Mouse (Mus musculus) limb, embryonic 11.5 days (tissue): Measurements from ENCODE around the gene Gpat2. TPM values are rescaled to one million over a fixed set of nuclear protein-coding genes. Genes with fewer than 3 reads are reported as not detected.
A peak's percentile ranks its signal among the peaks of the same experiment; 100 is the strongest.

Experiments used
- ATAC-seq: fragments of 200-750 bp; cut with Nextera tagmentation; 2 replicates; pipeline ENCODE4 v1.8.0; 2017; ENCODE audit warnings: low read depth; ENCODE audit not compliant: insufficient number of reproducible peaks, low FRiP score, low TSS enrichment
- DNase-seq: peaks from one replicate; pipeline ENCODE4 v3.0.0-alpha.2; 2015; ENCODE audit warnings: low spot score
- H3K27ac ChIP-seq: fragments of 300-500 bp; sonication (generic); replicated peaks from 2 replicates; pipeline ENCODE4 v1.5.1; 2014; ENCODE audit warnings: low read depth, mild to moderate bottlenecking, low read length
- H3K27me3 ChIP-seq: fragments of 300-500 bp; sonication (generic); 2 replicates; pipeline ENCODE4 v1.6.1; 2014; ENCODE audit warnings: mild to moderate bottlenecking, low read length, mixed read lengths; ENCODE audit not compliant: control insufficient read depth, insufficient read depth
- H3K36me3 ChIP-seq: fragments of 300-500 bp; sonication (generic); 2 replicates; pipeline ENCODE4 v1.6.1; 2014; ENCODE audit warnings: mild to moderate bottlenecking, low read length, moderate library complexity, mixed read lengths; ENCODE audit not compliant: control insufficient read depth, insufficient read depth
- H3K4me1 ChIP-seq: fragments of 300-500 bp; sonication (generic); 2 replicates; pipeline ENCODE4 v1.6.1; 2014; ENCODE audit warnings: low read length, mixed read lengths; ENCODE audit not compliant: control insufficient read depth, insufficient read depth
- H3K4me2 ChIP-seq: fragments of 300-500 bp; sonication (generic); 2 replicates; pipeline ENCODE4 v1.6.1; 2014; ENCODE audit warnings: low read depth, mild to moderate bottlenecking, moderate library complexity; ENCODE audit not compliant: severe bottlenecking
- H3K4me3 ChIP-seq: fragments of 300-500 bp; sonication (generic); 2 replicates; pipeline ENCODE4 v1.5.1; 2014; ENCODE audit warnings: low read depth, low read length
- H3K9ac ChIP-seq: fragments of 300-500 bp; sonication (generic); 2 replicates; pipeline ENCODE4 v1.6.1; 2014; ENCODE audit warnings: mild to moderate bottlenecking, low read length
- H3K9me3 ChIP-seq: fragments of 300-500 bp; sonication (generic); 2 replicates; pipeline ENCODE4 v1.6.1; 2016; ENCODE audit warnings: low read length; ENCODE audit not compliant: control insufficient read depth
- WGBS: fragments of 180-500 bp; shearing (Covaris S2); extraction: QIAGEN DNeasy Blood & Tissue Kit; methylation state at CpG from one replicate; pipeline ENCODE4 v1.1.7; 2014; 5-methylcytosine and 5-hydroxymethylcytosine counted together
- polyA plus RNA-seq: library from polyadenylated mRNA; unstranded; fragments of >200 nt; fragmentation: Nextera tagmentation; extraction: Ambion mirVana; gene quantifications from 2 replicates; pipeline ENCODE4 v1.2.1, GENCODE M21; 2014

Gpat2 gene
- polyA plus RNA-seq, 1 experiment from 2014 or later = not detected

- no peak overlapping the region for H3K9ac ChIP-seq
- 42% methylated on average over 7 of the region's 7 CpGs for WGBS
- H3K4me1 ChIP-seq = no peaks in the 10 kb centered on the region
- no peaks in the 10 kb centered on the region for H3K36me3 ChIP-seq
- H3K27me3 ChIP-seq = no peaks in the 10 kb centered on the region
- H3K9me3 ChIP-seq = no peaks in the 10 kb centered on the region
- ATAC-seq = no peak
- H3K4me2 ChIP-seq = no peak overlapping the region
- H3K27ac ChIP-seq = no peak overlapping the region
- no peak for DNase-seq
- H3K4me3 ChIP-seq = no peak overlapping the region
These were observed 24.7 kb downstream of the Gpat2 start for GRCm38 (mm10) chr2:127449691-127450090.

GRCm38 (mm10) chr2:127451748-127452147 is 26.7 kb downstream of the Gpat2 start:
- H3K9me3 ChIP-seq = no peaks in the 10 kb centered on the region
- H3K27ac ChIP-seq = no peak overlapping the region
- no peaks in the 10 kb centered on the region for H3K4me1 ChIP-seq
- H3K9ac ChIP-seq = no peak overlapping the region
- no peaks in the 10 kb centered on the region for H3K27me3 ChIP-seq
- H3K4me2 ChIP-seq = no peak overlapping the region
- WGBS = 31% methylated on average over 6 of the region's 6 CpGs
- no peaks in the 10 kb centered on the region for H3K36me3 ChIP-seq
- no peak for ATAC-seq
- no peak overlapping the region for H3K4me3 ChIP-seq
- DNase-seq = no peak

GRCm38 (mm10) chr2:127453141-127453540 is 28.1 kb downstream of the Gpat2 start:
- WGBS = 82% methylated on average over 9 of the region's 9 CpGs
- ATAC-seq = no peak
- no peak overlapping the region for H3K4me2 ChIP-seq
- no peaks in the 10 kb centered on the region for H3K4me1 ChIP-seq
- H3K27ac ChIP-seq = no peak overlapping the region
- DNase-seq = no peak
- no peaks in the 10 kb centered on the region for H3K27me3 ChIP-seq
- no peak overlapping the region for H3K4me3 ChIP-seq
- H3K36me3 ChIP-seq = no peaks in the 10 kb centered on the region
- H3K9ac ChIP-seq = no peak overlapping the region
- H3K9me3 ChIP-seq = no peaks in the 10 kb centered on the region

GRCm38 (mm10) chr2:127453764-127454163 is 28.8 kb downstream of the Gpat2 start:
- Histone ChIP-seq H3K27ac (no peak overlapping the region), H3K4me1 (no peaks in the 10 kb centered on the region), H3K27me3 (no peaks in the 10 kb centered on the region), H3K9me3 (no peaks in the 10 kb centered on the region), H3K4me2 (no peak overlapping the region), H3K9ac (no peak overlapping the region), H3K36me3 (no peaks in the 10 kb centered on the region), H3K4me3 (no peak overlapping the region)
- DNase-seq (peak; percentile 82), ATAC-seq (no peak)
- WGBS = 7% methylated on average over 5 of the region's 5 CpGs

GRCm38 (mm10) chr2:127459341-127459740 is 34.3 kb downstream of the Gpat2 start:
- ATAC-seq (no peak), DNase-seq (no peak)
- Histone ChIP-seq H3K4me2 (no peak overlapping the region), H3K9ac (no peak overlapping the region), H3K27me3 (no peaks in the 10 kb centered on the region), H3K9me3 (no peaks in the 10 kb centered on the region), H3K4me1 (no peaks in the 10 kb centered on the region), H3K27ac (no peak overlapping the region), H3K36me3 (no peaks in the 10 kb centered on the region), H3K4me3 (no peak overlapping the region)
- 84% methylated on average over 2 of the region's 2 CpGs for WGBS

- H3K4me2 ChIP-seq = no peak overlapping the region
- H3K4me1 ChIP-seq = no peaks in the 10 kb centered on the region
- H3K27ac ChIP-seq = no peak overlapping the region
- DNase-seq (no peak), ATAC-seq (no peak)
- H3K27me3 ChIP-seq = no peaks in the 10 kb centered on the region
- 45% methylated on average over 9 of the region's 9 CpGs for WGBS
- H3K9me3 ChIP-seq = no peaks in the 10 kb centered on the region
- H3K9ac ChIP-seq = no peak overlapping the region
- H3K36me3 ChIP-seq = no peaks in the 10 kb centered on the region
- H3K4me3 ChIP-seq = no peak overlapping the region
These were observed 36.4 kb downstream of the Gpat2 start for GRCm38 (mm10) chr2:127461351-127461750.

- 10% methylated on average over 8 of the region's 8 CpGs for WGBS
- H3K9me3 ChIP-seq = no peaks in the 10 kb centered on the region
- no peaks in the 10 kb centered on the region for H3K4me1 ChIP-seq
- no peaks in the 10 kb centered on the region for H3K27me3 ChIP-seq
- H3K4me2 ChIP-seq = no peak overlapping the region
- no peak for ATAC-seq
- H3K36me3 ChIP-seq = no peaks in the 10 kb centered on the region
- no peak overlapping the region for H3K9ac ChIP-seq
- H3K27ac ChIP-seq = no peak overlapping the region
- no peak overlapping the region for H3K4me3 ChIP-seq
- peak; percentile 73 for DNase-seq
These were observed 37.3 kb downstream of the Gpat2 start for GRCm38 (mm10) chr2:127462314-127462713.

- WGBS = 85% methylated on average over 5 of the region's 5 CpGs
- DNase-seq (no peak), ATAC-seq (no peak)
- H3K27me3 ChIP-seq = no peaks in the 10 kb centered on the region
- no peak overlapping the region for H3K4me3 ChIP-seq
- H3K9ac ChIP-seq = no peak overlapping the region
- H3K9me3 ChIP-seq = no peaks in the 10 kb centered on the region
- H3K27ac ChIP-seq = no peak overlapping the region
- no peaks in the 10 kb centered on the region for H3K4me1 ChIP-seq
- H3K4me2 ChIP-seq = no peak overlapping the region
- no peaks in the 10 kb centered on the region for H3K36me3 ChIP-seq
These were observed 45.2 kb downstream of the Gpat2 start for GRCm38 (mm10) chr2:127470183-127470582.

GRCm38 (mm10) chr2:127470661-127471060 is 45.7 kb downstream of the Gpat2 start:
- ATAC-seq (no peak), DNase-seq (no peak)
- no peak overlapping the region for H3K27ac ChIP-seq
- no peaks in the 10 kb centered on the region for H3K36me3 ChIP-seq
- no peak overlapping the region for H3K4me3 ChIP-seq
- no peak overlapping the region for H3K9ac ChIP-seq
- no peaks in the 10 kb centered on the region for H3K4me1 ChIP-seq
- 90% methylated on average over 10 of the region's 10 CpGs for WGBS
- no peaks in the 10 kb centered on the region for H3K9me3 ChIP-seq
- no peaks in the 10 kb centered on the region for H3K27me3 ChIP-seq
- no peak overlapping the region for H3K4me2 ChIP-seq
